Mouse (Mus musculus): Measurements from ENCODE around the gene Ttc28.

DNA sequence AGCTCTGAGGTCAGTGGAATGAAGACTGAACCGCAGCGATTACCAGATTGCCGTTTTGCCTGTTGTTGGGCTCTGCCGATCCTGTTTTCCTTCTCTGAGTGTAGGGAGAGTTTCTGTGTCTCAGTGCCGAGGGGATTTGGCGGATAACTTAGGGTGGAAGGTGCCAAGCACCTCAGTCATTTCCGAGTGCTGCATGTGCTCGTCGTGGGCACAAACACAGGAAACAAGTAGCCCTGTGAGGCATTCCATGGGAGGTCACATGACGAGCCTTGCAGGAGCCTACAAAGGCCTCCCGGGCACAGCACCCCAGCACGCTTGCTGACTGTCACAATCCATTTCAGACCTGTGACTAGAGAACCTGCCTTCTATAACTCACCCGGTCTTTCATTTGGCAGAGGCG is 260.0 kb downstream of the Ttc28 start:
- TF ChIP-seq POLR2A (IDR thresholded peaks at IDR 0.05; ENCODE audit: control insufficient read depth, extremely low read depth, insufficient read depth, low read length, poor library complexity) (no peak), CTCF (IDR thresholded peaks at IDR 0.05; ENCODE audit: borderline replicate concordance, control insufficient read depth, extremely low read depth, insufficient read depth, low read length, poor library complexity) (no peak)
